Mouse (Mus musculus) gastrocnemius, postnatal 36 days (tissue): Measurements from ENCODE around the gene Ifrd2. TPM values are rescaled to one million over a fixed set of nuclear protein-coding genes. Genes with fewer than 3 reads are reported as not detected.

Source experiments
- DNase-seq, 2 experiments: peaks; one replicate each; pipeline ENCODE4 v3.0.0; 2022
- intact Hi-C: fragments of 180-260 bp; cut with DNase I; formaldehyde crosslinking; loops from one replicate; pipeline ENCODE4 v1.15.1; 2025
- total RNA-seq, 2 experiments: library from RNA; stranded (reverse); gene quantifications; 2 replicates each; pipeline ENCODE4 v1.2.3; 2021

Ifrd2 gene
- total RNA-seq, 2 experiments from 2014 or later = 48.2 to 55.8 TPM

GRCm38 (mm10) chr9:107594281-107595062 lies 7.0 kb downstream of the Ifrd2 start:
- intact Hi-C loops = no loop called here
- no peak for DNase-seq

GRCm38 (mm10) chr9:107596619-107597569 lies 9.5 kb downstream of the Ifrd2 start:
- intact Hi-C loops = no loop called here
- peak; percentile 58 to 67 for DNase-seq

- intact Hi-C loops = no loop called here
These were observed 10.9 kb downstream of the Ifrd2 start for GRCm38 (mm10) chr9:107598385-107598784.

DNA sequence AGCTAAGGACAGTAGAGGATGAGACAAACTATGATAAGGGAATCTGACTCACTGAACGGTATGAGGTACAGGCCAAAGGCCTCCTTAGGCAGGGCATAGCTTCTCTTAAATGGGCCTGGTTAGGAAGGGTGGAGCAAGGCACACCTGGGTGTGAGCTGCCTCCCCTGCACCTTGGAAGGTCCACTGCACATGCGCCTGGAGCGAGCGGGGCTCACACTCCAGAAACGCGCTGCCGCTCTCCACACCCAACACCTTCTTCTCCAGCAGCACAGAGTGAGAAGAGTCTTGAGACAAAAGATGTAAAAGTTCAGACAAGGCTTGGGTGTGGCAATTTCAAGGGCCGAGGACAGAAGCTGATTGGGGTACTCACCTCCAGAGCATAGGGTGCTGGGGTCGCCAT lies 12.0 kb downstream of the Ifrd2 start:
- intact Hi-C loops = no loop called here
- no peak for DNase-seq

More at GRCm38 (mm10) chr9:107598385-107598784, 10.9 kb downstream of the Ifrd2 start:
- DNase-seq = no peak

DNA sequence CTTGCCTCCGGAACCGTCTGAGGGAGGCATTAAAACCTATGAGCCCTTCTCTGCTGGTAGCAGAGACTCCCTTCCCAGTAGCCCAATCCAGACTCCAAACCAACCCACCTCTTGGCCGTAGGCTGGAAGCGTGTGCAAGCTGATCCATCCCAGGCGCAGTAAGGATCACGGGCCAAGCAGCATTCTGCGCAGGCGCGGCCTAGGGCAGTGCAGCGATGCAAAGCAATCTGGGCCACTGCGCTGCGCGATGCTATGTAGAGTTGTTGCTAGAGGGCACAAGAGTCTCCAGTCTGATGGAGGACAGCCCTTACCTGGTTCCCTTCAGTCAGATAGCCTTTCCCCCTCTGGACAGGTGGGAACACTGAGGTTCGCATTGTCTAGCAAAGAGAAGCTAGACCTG lies 12.4 kb downstream of the Ifrd2 start:
- intact Hi-C loops = loop anchor here (2.0 kb wide), 1 partner anchor 77 kb away; no protein-coding TSS in a partner anchor
- no peak for DNase-seq

DNA sequence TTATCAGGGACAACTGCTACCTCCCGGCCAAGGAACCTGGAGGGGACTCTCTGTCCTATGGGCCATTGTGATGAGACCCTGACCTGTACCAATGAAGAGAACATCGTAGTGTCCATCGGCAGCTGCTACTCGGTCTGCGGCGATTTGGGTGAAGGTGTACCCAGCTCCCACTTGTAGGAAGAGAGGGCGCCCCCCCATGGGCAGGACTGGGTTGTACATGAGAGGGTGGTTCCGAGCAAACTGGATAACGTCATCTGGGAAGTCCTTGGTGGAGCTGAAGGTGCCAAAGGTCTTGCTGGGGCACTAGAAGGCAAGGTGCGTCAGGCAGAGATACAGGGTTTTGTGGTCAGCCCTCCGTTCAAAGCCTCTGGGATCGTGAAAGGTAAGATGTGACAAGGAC lies 13.3 kb downstream of the Ifrd2 start:
- no peak for DNase-seq
- intact Hi-C loops = loop anchor here (2.0 kb wide), 1 partner anchor 76 kb away; no protein-coding TSS in a partner anchor

DNA sequence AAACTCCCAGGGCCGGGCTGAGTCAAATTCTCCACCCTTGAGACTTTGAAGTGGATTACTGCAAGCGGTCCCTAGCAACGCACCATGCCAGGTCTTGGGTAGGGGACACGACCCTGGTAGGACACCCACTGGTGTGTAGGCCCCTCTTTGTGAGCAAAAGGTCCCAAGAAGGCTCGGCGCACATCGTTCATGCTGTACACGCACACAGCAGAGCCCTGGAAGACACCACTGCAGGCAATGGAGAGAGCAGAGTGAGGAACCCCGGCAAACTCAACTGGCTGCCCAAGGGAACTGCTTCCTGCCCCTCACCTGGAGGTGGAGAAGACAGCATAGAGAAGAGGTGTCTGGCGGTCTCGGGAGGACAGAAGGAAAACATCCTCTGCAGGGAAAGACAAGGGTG lies 13.8 kb downstream of the Ifrd2 start:
- no peak for DNase-seq
- intact Hi-C loops = loop anchor here (2.0 kb wide), 1 partner anchor 76 kb away; no protein-coding TSS in a partner anchor

GRCm38 (mm10) chr9:107602068-107602648 lies 14.7 kb downstream of the Ifrd2 start:
- intact Hi-C loops = loop anchor here (1.0 kb wide), 1 partner anchor 43 kb away; no protein-coding TSS in a partner anchor

GRCm38 (mm10) chr9:107603251-107603650 lies 15.8 kb downstream of the Ifrd2 start:
- intact Hi-C loops = no loop called here
- no peak for DNase-seq

More at GRCm38 (mm10) chr9:107602068-107602648, 14.7 kb downstream of the Ifrd2 start:
- DNase-seq = peak; percentile 93

- intact Hi-C loops = no loop called here
These were observed 17.7 kb downstream of the Ifrd2 start for GRCm38 (mm10) chr9:107605041-107605661.

DNA sequence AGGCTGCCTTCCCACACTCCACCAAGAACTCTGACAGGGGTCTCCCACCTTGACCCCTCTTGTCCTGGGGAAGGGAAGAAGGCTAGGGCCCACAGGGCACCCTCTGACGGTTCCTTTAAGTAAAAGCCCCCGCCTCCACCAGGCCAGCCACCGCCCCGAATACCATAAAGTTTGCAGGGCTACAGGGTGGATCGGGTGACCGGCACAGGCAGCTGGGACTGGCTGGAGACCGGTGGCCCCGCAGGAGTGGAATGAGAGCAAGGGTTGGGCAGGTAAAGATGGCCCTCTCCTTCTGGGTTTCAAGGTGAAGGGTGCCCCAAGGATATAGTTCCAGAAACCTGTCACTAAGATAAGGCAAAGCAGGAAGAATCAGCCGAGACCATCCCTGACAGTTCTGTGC lies 19.1 kb downstream of the Ifrd2 start:
- peak; percentile 48 to 51 for DNase-seq
- intact Hi-C loops = no loop called here

More at GRCm38 (mm10) chr9:107605041-107605661, 17.7 kb downstream of the Ifrd2 start:
- DNase-seq = no peak

DNA sequence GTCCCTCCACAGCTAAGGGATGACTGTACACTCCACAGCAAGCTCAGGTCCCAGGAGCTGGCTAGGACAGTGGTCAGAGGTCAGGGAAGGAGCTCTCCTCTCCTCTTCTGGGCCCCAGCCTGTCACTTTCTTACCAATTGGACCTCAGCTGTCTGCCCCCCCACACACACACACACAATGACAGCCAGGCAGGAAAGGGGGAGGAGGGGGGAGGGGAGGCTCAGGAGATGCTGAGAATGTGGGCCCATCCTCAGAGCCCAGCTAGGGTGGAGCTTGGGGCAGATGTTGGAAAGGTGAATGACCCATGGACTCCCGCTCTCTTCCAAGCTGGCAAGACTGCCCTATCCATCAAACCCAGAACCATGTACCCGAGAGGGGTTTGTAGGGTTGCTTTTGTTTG lies 19.6 kb downstream of the Ifrd2 start:
- intact Hi-C loops = no loop called here
- no peak for DNase-seq

DNA sequence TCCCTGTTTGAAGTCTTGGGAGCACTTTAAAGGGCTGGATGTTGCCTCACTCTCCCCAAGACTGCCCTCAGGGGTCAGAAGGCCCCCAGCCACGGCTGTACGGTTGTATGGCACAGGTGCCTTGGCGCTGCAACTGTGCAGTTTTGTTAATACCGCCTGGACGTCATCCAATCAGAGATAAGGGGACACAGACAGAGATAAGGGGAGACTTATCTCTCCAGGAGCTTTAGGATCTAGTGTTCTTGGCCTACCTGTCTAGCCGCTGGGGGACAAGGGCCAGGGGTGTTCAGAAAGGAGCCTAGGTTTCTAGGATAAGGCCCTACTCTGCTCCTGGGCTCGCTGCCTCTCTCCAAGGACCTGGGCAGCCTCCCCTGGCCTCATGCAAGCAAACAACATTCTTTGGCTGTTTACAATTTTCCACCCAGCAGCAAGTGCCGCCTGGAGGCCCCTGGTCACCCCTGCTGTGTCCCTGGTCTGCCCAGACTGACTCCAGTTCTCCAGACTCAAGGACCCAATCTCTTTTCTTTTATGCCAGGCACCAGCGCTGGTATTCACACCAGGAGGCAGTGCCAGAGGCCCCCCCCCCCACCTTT lies 20.3 kb downstream of the Ifrd2 start:
- no peak for DNase-seq
- intact Hi-C loops = no loop called here

- intact Hi-C loops = no loop called here
- peak in 1 of 2 experiments; percentile 60 for DNase-seq
These were observed 21.4 kb downstream of the Ifrd2 start, which contains the start of gene Sema3b for GRCm38 (mm10) chr9:107608741-107609432. TSS of gene Sema3b (minus strand) at chr9:107609229.

DNA sequence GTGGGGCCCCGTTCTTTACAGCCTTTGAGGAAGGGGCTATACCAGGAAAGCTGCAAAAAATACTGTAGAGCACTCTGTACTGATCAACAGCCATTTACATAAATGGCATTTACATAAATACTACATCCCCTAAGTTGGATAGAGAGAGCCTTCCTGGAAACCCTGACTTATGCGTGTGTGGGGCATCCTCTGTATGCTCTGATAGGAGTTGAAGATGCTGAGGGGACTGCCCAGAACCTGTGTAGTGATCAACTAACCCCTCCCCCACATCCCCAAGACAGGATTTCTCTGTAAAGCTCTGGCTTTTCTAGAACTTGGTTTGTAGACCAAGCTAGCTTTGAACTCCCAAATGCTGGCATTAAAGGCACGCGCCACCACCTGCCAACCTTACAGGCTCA lies 22.0 kb downstream of the Ifrd2 start:
- intact Hi-C loops = no loop called here
- DNase-seq = no peak

GRCm38 (mm10) chr9:107611456-107612190 lies 24.2 kb downstream of the Ifrd2 start:
- intact Hi-C loops = loop anchor here (2.0 kb wide), 1 partner anchor 21 kb away; no protein-coding TSS in a partner anchor

DNA sequence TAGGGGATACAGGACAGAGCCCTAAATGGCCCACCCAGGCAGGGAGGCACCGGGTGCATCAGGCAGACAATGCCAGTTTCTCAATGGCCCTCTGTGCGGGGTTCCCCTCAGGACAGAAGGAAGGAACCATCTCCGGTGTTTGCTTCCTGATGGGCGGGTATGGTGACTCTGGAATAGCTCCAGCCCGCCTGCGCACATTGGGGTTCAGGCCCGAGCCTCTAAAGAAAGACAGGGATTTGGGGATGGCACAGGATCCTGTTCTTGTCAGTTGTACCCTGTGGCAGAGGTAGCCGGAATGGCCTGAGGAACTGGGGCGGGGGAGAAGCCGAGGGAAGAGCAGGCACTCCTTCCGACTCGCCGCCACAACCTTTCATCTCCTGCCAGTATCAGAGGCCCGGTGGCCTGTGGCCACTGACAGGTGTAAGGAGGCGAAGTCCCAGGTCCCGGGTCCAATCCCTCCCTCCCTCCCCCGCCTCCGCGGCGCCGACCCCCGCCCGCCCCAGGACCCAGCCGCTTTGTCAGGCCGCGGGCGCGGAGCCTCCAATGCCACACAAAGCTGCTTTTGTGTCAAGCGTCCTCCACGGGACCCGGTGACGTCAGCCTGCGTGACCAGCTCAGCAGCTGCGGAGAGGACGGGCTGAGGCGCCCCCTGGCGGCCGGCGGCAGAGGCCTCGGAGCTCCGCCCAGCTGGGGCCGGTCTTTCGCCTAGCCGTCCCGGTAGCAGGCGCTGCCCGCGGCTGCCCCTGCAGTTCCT lies 24.9 kb downstream of the Ifrd2 start:
- intact Hi-C loops = loop anchor here (2.0 kb wide), 1 partner anchor 20 kb away; no protein-coding TSS in a partner anchor
- DNase-seq = peak; percentile 98

More at GRCm38 (mm10) chr9:107611456-107612190, 24.2 kb downstream of the Ifrd2 start:
- DNase-seq = no peak
